Mouse (Mus musculus): ENCODE measurements around the gene Cd48. TPM values are rescaled to one million over a fixed set of nuclear protein-coding genes. Genes with fewer than 3 reads are reported as not detected.
A peak's percentile ranks its signal among the peaks of the same experiment; 100 is the strongest.
"Not testable (repeated sequence)": the region's sequence is repeated elsewhere in the genome, so short reads cannot be mapped to it uniquely, and the experiment has no call there.

Gene Cd48
- polyA plus RNA-seq, 1 experiment = 0.70 TPM

- Histone ChIP-seq H3K27me3 (replicated peaks) (no peaks in the 10 kb centered on the region), H3K4me1 (peaks cover 33% of the 10 kb centered on the region), H3K9me3 (0 out of 2 replicates have a peak, but pooled peaks cover 4% of the 10 kb centered on the region), H3K36me3 (replicated peaks; ENCODE audit: low read length) (peaks cover 13% of the 10 kb centered on the region), H3K4me3 (replicated peaks) (peak overlapping the region; percentile 57)
- TF ChIP-seq GATA1 (IDR thresholded peaks at IDR 0.05; ENCODE audit: borderline replicate concordance, low read length) (no peak), FLI1 (IDR thresholded peaks at IDR 0.05; ENCODE audit: low read length) (no peak)
Measured at GRCm38 (mm10) chr1:171681009-171681408, 800 bp upstream of the Cd48 start.

- peaks cover 52% of the 10 kb centered on the region for H3K4me1 ChIP-seq
- TF ChIP-seq FLI1 (IDR thresholded peaks at IDR 0.05; ENCODE audit: low read length) (no peak), GATA1 (IDR thresholded peaks at IDR 0.05; ENCODE audit: borderline replicate concordance, low read length) (no peak)
- no peaks in the 10 kb centered on the region for H3K9me3 ChIP-seq
- H3K4me3 ChIP-seq (replicated peaks) = no peak overlapping the region
- H3K36me3 ChIP-seq (replicated peaks; ENCODE audit: low read length) = peaks cover 7% of the 10 kb centered on the region
- H3K27me3 ChIP-seq (replicated peaks) = no peaks in the 10 kb centered on the region
Measured at GRCm38 (mm10) chr1:171684923-171685322, 3.1 kb downstream of the Cd48 start.

DNA sequence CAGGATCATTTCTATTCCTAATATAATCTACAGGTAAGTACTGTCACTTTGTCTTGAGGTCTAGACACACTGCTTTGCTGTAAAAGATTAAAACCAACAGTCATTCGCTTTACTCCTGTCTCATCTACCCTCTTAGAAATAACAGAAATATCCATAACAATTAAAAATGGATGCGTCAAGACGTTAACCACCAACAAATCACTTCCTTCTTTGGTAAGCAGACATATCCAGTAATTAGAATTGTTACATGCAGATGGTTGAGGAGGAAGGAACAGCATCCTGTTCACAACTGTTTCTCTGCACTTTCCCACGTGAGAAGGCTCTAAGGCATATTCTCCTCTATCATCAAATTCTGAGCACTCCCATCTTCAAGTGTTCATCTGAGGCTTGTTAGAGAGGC, 5.5 kb downstream of the Cd48 start:
- H3K4me1 ChIP-seq = peaks cover 36% of the 10 kb centered on the region
- TF ChIP-seq GATA1 (IDR thresholded peaks at IDR 0.05; ENCODE audit: borderline replicate concordance, low read length) = no peak
- no peak for TF ChIP-seq FLI1 (IDR thresholded peaks at IDR 0.05; ENCODE audit: low read length)
- no peaks in the 10 kb centered on the region for H3K27me3 ChIP-seq (replicated peaks)
- H3K9me3 ChIP-seq = no peaks in the 10 kb centered on the region
- no peak overlapping the region for H3K4me3 ChIP-seq (replicated peaks)
- H3K36me3 ChIP-seq (replicated peaks; ENCODE audit: low read length) = peaks cover 9% of the 10 kb centered on the region

- Histone ChIP-seq H3K9me3 (peaks cover 4% of the 10 kb centered on the region; the same call in 1 of the 2 replicates), H3K36me3 (replicated peaks; ENCODE audit: low read length) (peaks cover 17% of the 10 kb centered on the region), H3K4me1 (peaks cover 22% of the 10 kb centered on the region), H3K4me3 (replicated peaks) (no peak overlapping the region), H3K27me3 (replicated peaks) (no peaks in the 10 kb centered on the region)
- TF ChIP-seq GATA1 (IDR thresholded peaks at IDR 0.05; ENCODE audit: borderline replicate concordance, low read length) = no peak
- TF ChIP-seq FLI1 (IDR thresholded peaks at IDR 0.05; ENCODE audit: low read length) = no peak
Measured at GRCm38 (mm10) chr1:171693918-171694317, 12.1 kb downstream of the Cd48 start.

DNA sequence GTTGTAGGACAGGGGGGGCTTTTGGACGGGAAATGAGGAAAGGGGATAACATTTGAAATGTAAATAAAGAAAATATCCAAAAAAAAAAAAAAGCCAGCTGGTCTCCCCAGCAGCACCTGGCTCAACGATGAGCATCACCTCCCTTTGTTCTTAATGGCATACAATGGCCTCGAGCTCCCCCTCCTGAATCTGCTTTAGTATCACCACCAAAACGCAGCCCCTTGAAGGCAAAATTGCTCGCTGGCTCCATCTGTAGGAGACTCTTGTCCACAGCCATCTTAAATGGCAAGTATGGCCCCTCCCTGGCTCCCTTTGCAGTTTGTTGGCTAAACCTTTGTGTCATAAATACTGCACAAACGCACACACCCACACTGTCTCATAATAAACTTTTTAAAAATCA, 17.2 kb downstream of the Cd48 start:
- TF ChIP-seq GATA1 (IDR thresholded peaks at IDR 0.05; ENCODE audit: borderline replicate concordance, low read length) = no peak
- no peak for TF ChIP-seq FLI1 (IDR thresholded peaks at IDR 0.05; ENCODE audit: low read length)
- peaks cover 35% of the 10 kb centered on the region for H3K36me3 ChIP-seq (replicated peaks; ENCODE audit: low read length)
- H3K9me3 ChIP-seq = no peaks in the 10 kb centered on the region
- no peaks in the 10 kb centered on the region for H3K27me3 ChIP-seq (replicated peaks)
- peaks cover 32% of the 10 kb centered on the region for H3K4me1 ChIP-seq
- no peak overlapping the region for H3K4me3 ChIP-seq (replicated peaks)

DNA sequence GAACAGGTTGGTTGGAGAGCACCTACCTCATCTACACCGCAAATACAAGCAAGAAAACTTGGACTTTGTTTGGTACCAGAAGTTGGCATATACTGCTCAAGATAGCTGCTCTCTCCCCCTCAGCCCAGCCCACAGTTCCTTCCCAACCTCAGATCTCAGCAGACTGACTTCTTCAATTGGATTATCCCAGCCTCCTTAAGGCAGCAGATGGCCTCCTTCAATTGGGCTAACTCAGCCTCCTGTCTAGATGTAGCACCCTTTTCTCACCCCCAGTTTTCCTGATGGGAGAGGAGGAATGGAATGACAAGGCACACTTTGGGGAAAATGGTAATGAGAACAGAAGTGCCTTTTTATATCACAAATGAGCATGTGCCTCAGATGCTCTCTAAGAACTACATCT, 31.9 kb downstream of the Cd48 start:
- H3K27me3 ChIP-seq (replicated peaks); H3K36me3 ChIP-seq (replicated peaks; ENCODE audit: low read length); H3K9me3 ChIP-seq; H3K4me3 ChIP-seq (replicated peaks): not testable (repeated sequence)
- H3K4me1 ChIP-seq = peaks cover 15% of the 10 kb centered on the region

DNA sequence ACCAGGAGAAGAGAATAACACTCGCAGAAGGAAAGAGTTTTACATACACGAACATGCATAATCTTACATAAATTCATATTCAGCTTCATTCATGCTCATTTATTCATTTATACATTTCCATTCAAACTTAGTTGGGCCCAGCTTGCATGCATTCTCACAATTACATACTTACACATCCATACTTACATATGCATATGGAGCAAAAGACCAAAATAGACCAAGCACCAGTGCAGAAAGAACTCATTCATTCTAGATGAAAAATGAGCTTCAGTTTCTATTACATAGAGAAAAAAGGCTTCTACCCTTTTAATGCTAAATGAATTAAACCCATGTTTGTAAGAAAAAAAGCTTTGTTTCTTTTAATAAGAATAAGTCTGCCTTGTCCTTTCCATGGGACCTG, 33.6 kb downstream of the Cd48 start:
- peaks cover 4% of the 10 kb centered on the region for H3K9me3 ChIP-seq
- no peak overlapping the region for H3K4me3 ChIP-seq (replicated peaks)
- no peak for TF ChIP-seq GATA1 (IDR thresholded peaks at IDR 0.05; ENCODE audit: borderline replicate concordance, low read length)
- TF ChIP-seq FLI1 (IDR thresholded peaks at IDR 0.05; ENCODE audit: low read length) = no peak
- no peaks in the 10 kb centered on the region for H3K27me3 ChIP-seq (replicated peaks)
- peaks cover 15% of the 10 kb centered on the region for H3K4me1 ChIP-seq
- no peaks in the 10 kb centered on the region for H3K36me3 ChIP-seq (replicated peaks; ENCODE audit: low read length)

DNA sequence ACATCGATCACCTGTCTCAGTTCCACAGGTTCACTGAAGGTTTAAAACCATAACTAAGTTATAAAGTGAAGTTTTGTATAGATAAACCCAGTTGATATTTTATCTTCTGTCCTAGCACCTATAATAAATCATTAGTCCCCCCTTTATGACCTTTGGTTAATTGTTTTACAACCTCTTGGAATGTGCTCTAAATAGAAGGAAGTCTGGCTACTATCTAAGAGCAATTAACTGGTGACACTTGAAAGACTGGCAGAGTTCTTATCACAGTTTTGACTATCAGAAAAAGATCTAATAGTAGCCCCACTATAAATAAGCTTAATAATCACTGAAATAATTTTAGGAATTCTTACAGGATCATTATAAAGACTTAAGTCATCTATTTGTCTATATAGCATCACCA, 34.4 kb downstream of the Cd48 start:
- H3K36me3 ChIP-seq (replicated peaks; ENCODE audit: low read length) = no peaks in the 10 kb centered on the region

DNA sequence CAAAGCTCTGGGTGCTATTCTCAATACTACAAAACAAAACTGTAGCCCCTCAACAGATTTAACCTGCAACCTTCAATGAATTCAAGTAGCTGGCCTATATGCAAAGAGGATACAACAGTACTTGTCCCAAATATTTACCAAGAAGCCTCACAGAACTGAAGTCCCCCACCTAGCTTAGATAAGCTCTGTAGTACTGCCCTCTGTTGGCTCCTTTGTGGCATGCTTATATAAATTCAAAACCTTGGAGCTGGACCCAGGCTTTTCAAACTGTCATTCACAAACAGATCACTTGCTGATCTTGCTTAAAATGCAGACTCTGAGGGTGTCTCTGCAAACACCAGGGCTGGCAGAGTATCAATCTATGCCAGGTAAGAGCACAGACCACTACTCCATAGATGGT, 49.4 kb downstream of the Cd48 start:
- no peaks in the 10 kb centered on the region for H3K36me3 ChIP-seq (replicated peaks; ENCODE audit: low read length)
- TF ChIP-seq FLI1 (IDR thresholded peaks at IDR 0.05; ENCODE audit: low read length) (no peak), GATA1 (IDR thresholded peaks at IDR 0.05; ENCODE audit: borderline replicate concordance, low read length) (no peak)
- peaks cover 21% of the 10 kb centered on the region for H3K9me3 ChIP-seq
- no peaks in the 10 kb centered on the region for H3K27me3 ChIP-seq (replicated peaks)
- peaks cover 25% of the 10 kb centered on the region for H3K4me1 ChIP-seq
- H3K4me3 ChIP-seq (replicated peaks) = no peak overlapping the region

More for the DNA sequence above, 34.4 kb downstream of the Cd48 start:
- H3K4me3 ChIP-seq (replicated peaks) = no peak overlapping the region
- no peaks in the 10 kb centered on the region for H3K27me3 ChIP-seq (replicated peaks)
- H3K9me3 ChIP-seq = peaks cover 4% of the 10 kb centered on the region
- no peak for TF ChIP-seq FLI1 (IDR thresholded peaks at IDR 0.05; ENCODE audit: low read length)
- TF ChIP-seq GATA1 (IDR thresholded peaks at IDR 0.05; ENCODE audit: borderline replicate concordance, low read length) = no peak
- H3K4me1 ChIP-seq = peaks cover 12% of the 10 kb centered on the region

GRCm38 (mm10) chr1:171734898-171735297, 53.1 kb downstream of the Cd48 start:
- Histone ChIP-seq H3K36me3 (replicated peaks; ENCODE audit: low read length) (no peaks in the 10 kb centered on the region), H3K9me3 (no peaks in the 10 kb centered on the region), H3K27me3 (replicated peaks) (no peaks in the 10 kb centered on the region), H3K4me1 (peaks cover 40% of the 10 kb centered on the region), H3K4me3 (replicated peaks) (no peak overlapping the region)
- no peak for TF ChIP-seq GATA1 (IDR thresholded peaks at IDR 0.05; ENCODE audit: borderline replicate concordance, low read length)

Measured in megakaryocyte, embryonic 14.5 days (primary cell).